Mouse (Mus musculus): ENCODE data around the gene Enkd1. TPM values are rescaled to one million over a fixed set of nuclear protein-coding genes. Genes with fewer than 3 reads are reported as not detected.

Enkd1 gene
- total RNA-seq, 2 experiments from 2014 or later: 3.0 to 3.5 TPM

DNA sequence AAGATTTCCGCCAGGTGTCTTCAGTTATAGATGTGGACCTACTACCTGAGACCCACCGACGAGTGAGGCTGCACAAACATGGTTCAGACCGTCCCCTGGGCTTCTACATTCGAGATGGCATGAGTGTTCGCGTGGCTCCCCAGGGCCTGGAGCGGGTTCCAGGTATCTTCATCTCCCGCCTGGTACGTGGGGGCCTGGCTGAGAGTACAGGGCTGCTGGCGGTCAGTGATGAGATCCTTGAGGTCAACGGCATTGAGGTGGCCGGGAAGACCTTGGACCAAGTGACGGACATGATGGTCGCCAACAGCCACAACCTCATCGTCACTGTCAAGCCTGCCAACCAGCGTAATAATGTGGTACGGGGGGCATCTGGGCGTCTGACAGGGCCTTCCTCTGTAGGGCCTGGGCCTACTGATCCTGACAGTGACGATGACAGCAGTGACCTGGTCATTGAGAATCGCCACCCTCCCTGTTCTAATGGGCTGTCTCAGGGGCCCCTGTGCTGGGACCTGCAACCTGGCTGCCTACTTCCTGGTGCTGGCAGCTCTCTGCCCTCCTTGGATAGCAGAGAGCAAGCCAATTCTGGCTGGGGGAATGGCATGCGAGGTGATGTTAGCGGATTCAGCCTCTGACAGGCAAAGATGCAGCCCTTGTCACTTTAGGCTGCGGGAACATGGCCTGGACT lies 5.1 kb downstream of the Enkd1 start:
- no peak for DNase-seq (ENCODE audit: low spot score in 2 of 2)

DNA sequence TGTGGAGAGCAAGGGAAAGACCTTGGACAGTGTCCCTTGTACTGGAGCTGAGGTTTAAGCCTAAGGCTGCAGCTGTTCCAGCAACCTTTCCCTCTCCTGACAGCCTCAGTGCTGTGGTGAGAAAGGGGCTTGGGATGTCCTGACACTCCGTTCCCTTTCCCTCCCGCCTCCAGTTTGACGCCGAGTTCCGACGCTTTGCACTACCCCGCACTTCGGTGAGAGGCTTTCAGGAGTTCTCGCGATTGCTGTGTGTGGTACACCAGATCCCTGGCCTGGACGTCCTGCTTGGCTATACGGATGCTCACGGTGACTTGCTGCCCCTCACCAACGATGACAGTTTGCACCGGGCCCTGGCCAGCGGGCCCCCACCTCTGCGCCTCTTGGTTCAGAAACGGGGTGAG lies 6.0 kb downstream of the Enkd1 start:
- no peak for DNase-seq (ENCODE audit: low spot score in 2 of 2)

DNA sequence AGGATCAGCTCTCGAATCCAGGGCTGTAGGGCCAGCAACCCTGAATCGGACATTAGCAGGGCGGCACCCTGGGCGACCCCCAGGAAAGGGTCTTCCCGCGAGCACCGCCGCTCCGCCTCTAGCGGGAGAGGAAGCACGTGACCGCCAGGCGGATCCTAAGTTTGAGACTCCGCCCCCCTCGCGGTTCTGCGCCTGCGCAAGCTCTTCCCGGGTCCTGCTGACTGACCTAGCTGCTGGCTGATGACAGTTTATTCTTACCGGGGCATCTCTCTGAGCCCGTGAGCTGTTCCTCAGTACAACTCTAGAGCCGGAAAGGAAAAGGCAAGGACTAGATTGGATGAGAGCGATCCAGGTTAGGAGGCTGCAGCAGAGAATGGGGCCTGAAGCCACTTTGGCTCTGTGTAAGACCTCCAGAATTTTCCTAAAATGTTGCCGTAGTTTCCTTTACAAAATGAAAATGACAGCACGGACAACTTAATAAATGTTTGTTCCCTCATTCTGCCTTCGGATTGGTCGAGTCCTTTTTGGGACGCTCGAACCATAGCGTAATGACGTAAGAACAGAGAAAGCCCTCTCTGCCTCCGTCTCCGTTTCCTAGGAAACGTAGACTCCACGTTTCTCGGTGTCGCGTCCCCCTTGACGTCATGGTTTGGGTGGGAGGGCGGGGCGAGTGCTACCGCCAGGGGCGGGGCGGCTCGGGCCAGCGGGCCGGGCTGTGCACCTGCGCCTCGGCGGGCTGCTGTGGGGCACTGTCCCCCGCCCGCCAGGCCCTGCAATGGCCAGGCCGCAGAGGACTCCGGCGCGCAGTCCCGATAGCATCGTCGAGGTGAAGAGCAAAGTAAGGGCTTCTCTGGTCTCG lies 6.8 kb downstream of the Enkd1 start, which contains the start of the genes Acd and Pard6a:
Gene Acd, minus strand, starts transcription at position 137 of the 859 bp plus-strand sequence.
Gene Pard6a, plus strand, starts transcription at position 183 of the 859 bp plus-strand sequence.
- peak; percentile 98 for DNase-seq (ENCODE audit: low spot score in 2 of 2)

DNA sequence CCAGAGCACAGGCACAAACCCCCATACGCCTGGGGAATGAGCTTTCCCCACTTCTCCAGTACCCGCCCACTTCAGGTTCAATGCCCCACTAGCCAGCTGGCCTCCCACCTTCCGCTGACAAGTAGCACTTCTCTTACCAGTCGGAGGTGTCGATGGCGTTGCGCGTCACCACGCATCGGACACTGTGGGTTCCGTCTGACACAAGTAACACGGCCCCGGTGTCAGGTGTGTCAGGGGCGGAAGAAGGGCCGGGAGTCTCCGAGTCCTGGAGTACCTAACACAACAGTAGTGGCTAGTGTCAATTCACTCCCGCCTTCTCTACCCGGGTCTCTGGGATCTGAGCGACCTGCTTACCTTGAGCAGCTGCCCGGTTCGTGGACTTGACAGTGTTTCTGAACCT lies 7.4 kb downstream of the Enkd1 start:
- DNase-seq (ENCODE audit: low spot score in 2 of 2): no peak

DNA sequence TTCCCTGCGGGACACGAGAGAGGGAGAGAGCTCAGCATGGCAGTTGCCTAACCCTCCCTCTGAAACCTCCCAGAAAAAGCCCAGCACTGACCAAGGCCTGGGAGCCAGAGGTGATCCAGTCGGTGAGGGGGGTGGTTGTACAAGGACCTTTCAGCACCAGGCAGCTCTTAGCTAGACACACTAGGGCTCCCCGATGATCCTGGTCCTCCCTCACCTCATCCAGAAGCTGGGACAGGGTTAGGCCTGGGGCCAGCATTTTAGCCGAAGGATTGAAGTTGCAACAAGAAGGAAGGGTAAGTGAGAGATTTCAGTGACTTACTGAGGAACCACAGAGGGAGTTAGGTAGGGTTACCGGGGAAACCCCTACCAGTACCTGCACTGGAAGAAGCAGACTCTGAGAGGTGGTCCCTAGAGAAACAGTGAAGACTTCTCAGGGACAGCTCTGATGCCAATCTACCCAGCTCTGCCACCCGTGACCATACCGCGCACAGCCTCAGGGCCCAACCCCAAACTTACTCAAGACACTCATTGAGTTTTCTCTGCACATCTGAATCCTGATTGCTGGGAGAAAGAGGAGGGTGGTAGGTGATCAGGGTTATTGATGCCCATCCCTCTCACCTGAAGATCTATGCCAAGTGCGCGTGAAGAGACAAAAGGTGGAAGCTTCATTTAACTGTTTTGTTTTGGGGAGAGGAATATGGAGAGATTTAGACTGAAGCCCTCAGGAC lies 8.4 kb downstream of the Enkd1 start:
- no peak for DNase-seq (ENCODE audit: low spot score in 2 of 2)

- DNase-seq (ENCODE audit: low spot score in 2 of 2): no peak
Observed at GRCm38 (mm10) chr8:105698734-105699133, 9.3 kb downstream of the Enkd1 start.

GRCm38 (mm10) chr8:105697196-105697780 lies 10.7 kb downstream of the Enkd1 start:
- no peak for DNase-seq (ENCODE audit: low spot score in 2 of 2)

- no peak for DNase-seq (ENCODE audit: low spot score in 2 of 2)
Observed at GRCm38 (mm10) chr8:105695080-105695780, 12.8 kb downstream of the Enkd1 start.

DNA sequence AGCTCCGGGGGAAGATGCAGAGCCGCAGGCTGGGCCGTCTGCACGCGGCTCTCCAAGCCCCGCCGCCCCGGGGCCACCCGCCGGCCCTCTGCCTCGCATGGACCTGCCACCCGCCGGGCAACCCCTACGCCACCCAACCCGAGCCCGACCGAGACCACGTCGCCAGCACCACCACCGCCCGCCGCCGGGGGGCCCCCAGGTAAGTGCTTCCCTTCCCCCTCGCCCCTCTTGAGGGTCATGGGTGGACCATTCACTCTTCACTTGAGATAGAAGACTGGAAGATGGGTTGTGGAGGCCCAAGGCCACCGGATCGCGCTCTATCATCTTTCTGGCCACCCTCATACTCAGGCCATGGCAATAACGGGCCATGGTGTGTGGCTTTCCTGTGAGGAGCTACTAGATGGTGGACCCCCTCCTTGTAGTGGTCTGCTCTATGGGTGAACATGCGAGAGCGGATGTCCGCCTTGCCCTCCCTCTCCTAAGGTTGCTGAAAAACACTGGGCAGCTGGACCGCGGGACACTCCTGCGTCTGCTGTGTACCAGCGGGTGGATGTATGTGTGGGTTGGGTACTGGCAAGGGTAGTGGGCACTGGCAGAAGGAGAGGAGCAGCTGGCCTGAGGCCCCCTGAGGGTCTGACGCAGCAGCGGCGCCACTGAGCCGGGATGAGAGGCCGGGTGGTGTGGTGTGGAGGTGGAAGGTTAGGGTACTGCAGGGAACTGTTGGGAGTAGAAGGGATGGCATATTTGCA lies 13.8 kb downstream of the Enkd1 start:
- DNase-seq (ENCODE audit: low spot score in 2 of 2): no peak

DNA sequence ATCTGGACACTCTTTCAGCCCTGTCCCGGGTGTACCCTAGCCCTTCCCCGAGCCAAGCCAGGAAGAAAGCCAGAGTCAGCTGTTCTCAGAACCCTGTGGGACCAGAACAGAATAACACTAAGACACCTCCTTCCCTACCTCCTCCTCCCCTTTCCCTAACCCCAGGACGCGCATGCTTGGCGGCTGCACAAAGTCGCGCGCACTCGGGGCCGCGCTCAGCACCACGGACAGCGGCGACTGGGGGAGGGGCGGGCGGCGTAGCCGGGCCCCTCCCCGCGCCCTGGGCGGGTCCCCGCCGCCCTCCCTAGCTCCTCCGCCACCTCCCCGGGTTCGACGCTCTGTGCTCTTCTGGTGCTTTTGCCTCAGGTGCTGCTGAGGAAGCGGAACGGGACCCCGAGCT lies 14.4 kb downstream of the Enkd1 start:
- DNase-seq (ENCODE audit: low spot score in 2 of 2): peak; percentile 67 to 78

GRCm38 (mm10) chr8:105692449-105693182 lies 15.4 kb downstream of the Enkd1 start:
- no peak for DNase-seq (ENCODE audit: low spot score in 2 of 2)

DNA sequence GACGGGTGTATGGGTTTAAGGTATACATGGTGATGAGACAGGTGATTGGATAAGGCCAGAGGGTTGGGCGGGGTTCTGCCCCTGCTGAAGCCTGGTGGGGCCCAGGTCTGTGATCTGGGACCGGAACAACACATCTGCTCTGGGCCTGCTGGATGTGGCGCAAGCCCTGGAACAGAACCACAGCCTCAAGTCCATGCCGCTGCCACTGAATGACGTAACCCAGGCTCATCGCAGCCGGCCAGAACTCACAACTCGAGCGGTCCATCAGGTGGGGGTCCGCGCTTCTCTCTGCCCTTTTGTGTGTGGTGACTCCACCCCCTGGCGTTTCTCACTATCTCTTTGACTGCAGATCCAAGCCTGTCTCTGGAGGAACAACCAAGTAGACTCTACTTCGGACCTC lies 17.0 kb downstream of the Enkd1 start:
- DNase-seq (ENCODE audit: low spot score in 2 of 2): no peak

GRCm38 (mm10) chr8:105689983-105690360 lies 18.0 kb downstream of the Enkd1 start:
- no peak for DNase-seq (ENCODE audit: low spot score in 2 of 2)

DNA sequence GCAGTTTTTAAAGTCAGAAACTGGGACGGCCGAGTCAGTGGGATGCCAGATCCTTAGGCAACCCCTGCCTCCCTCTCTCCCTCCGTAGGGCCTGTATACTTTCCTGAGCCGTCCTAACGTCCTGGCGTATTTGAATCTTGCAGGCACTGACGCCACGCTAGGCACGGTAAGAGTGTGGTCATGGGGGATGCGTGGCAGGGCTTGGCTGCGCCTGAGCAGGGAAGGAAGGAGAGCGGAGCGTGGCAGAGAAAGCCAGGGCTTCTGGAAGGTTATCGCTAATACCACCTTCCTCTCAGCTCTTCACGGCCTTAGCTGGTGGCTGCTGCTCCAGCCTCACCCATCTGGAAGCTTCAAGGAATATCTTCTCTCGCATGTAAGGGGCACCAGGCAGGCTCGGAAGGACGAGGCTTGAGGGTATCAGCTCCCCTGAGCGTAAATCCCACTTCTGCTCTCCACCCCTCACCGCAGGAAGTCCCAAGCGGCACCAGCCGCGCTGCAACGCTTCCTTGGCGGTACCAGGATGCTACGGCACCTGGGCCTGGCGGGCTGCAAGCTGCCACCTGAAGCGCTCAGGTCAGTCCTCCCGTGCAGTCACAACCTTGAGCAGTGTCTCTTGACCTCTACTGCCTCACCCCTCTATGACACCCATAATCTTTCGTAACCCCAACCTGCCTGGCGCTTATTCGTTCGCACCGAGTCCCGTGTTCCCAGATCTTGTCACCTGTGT lies 18.6 kb downstream of the Enkd1 start:
- DNase-seq (ENCODE audit: low spot score in 2 of 2): no peak

- no peak for DNase-seq (ENCODE audit: low spot score in 2 of 2)
Observed at GRCm38 (mm10) chr8:105688242-105688752, 19.7 kb downstream of the Enkd1 start.

DNA sequence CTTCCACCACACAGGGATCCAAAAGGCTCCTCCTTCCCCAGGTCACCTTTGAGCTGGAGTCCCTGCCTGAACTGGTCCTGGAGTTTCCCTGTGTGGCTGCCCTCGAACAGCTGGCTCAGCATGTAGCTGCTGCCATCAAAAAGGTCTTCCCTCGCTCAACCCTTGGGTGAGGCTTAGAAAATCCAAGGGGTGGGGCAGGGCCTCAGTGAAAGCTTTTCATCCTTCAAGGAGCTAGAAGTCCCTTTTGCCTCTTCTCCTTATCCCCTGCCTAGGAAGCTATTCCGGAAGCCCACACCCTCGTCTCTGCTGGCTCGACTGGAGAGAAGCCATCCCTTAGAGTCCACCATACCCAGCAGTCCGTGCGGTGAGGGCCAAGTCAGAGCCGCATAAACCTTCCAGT lies 20.5 kb downstream of the Enkd1 start:
- DNase-seq (ENCODE audit: low spot score in 2 of 2): no peak

DNA sequence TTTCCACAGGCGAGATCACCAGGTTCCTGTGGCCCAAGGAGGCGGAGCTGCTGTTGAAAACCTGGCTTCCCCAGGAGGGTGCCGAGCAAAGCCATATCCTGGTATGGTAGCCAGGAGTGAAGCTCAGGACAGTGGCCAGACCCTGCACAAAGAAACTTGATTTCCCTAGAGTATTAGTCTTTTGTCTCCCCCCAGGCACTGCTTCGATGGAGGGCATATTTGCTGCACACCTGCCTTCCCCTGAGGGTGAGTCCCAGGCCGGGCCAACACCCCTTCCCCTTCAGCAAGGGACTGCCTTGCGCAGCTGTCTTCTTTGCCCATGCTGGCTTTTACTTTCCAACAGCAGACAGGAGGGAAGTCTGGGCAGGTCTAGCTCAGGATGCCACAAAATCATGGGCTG lies 21.5 kb downstream of the Enkd1 start:
- DNase-seq (ENCODE audit: low spot score in 2 of 2): no peak

DNA sequence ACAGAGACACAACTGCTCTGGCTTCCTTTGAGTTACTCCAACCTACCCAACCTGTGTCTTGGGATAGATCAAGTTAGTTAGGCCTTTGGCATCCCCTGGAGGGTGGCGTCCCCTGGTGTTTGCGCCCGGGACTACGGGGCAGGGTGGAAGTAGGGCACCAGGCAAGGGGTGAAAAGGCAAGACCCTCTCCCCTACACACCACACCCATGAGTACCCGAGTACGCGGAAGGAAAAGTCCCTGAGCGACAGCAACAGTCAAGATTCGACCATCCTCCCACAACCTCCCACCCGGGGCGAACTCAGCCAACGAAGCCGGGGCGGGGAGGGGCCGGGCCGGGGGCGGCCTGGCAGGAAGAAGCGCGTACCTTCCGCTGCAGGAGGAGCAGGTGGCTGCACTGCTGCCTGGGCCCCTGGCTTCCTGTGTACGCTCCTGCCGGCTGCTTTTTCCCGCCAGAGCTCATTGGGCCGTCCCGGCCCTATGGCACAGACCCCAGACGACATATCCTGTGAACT lies 22.2 kb downstream of the Enkd1 start, which contains the start of gene Carmil2:
Gene Carmil2, plus strand, starts transcription at position 479 of the 513 bp plus-strand sequence.
- peak; percentile 51 to 72 for DNase-seq (ENCODE audit: low spot score in 2 of 2)
